Comparison of ENCODE assay signal across 8 mouse cellular contexts in the genomic region with DNA sequence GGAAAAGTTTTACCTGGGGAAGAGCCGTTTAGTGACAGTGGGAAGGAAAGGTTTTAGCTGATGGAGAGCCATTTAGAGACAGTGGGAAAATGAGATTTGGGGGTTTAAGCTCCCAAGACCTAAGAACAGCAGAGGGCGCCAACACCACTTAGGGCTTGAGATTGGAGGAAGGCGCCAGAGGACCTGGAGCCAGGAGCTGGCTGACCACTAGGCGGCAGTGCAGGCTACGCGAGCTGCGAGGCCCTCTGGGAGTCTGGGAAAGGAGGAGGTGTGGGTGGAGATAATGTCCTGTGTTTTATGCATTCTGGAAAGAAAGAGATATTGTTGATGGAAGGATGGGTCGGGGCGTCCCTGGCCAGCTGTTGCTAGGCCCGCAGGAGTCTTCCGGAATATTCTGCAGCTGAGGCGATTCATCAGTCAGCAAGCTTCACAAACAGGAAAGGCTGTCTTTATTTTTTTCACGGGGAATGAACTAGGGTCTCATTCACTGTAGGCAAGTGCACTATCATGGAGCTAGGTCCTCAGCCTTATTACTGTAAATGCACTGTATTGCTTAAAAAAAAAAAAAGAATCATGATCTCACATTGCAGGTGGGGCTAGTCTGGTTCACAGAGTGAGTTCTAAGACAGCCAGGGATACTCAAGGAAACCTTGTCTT. TPM values are rescaled to one million over a fixed set of nuclear protein-coding genes. Genes with fewer than 3 reads are reported as not detected.
DNase-seq lines count a peak whose midpoint lies in the region; ATAC-seq and TF ChIP-seq lines count a peak whose summit lies in the region.

No protein-coding gene starts in this region.

- peak; percentile 100 for TF ChIP-seq CTCF in bone marrow, adult 2 months (IDR thresholded peaks at IDR 0.05; ENCODE audit: control insufficient read depth, insufficient read depth, low read length)

- no peak overlapping the region for H3K27ac ChIP-seq in bone marrow, adult 2 months (ENCODE audit: control insufficient read depth, insufficient read depth, low read depth, low read length, poor library complexity)
- H3K27ac ChIP-seq in embryonic facial prominence, embryonic 15.5 days (replicated peaks) = no peak overlapping the region
- no peak overlapping the region for H3K27ac ChIP-seq in heart, embryonic 10.5 days
- no peak overlapping the region for H3K27ac ChIP-seq in kidney, embryonic 14.5 days (ENCODE audit: low read depth, low read length)
- H3K27ac ChIP-seq in limb, embryonic 15.5 days = no peak overlapping the region

- no peak overlapping the region for H3K4me3 ChIP-seq in bone marrow, adult 2 months (replicated peaks; ENCODE audit: control insufficient read depth, low read depth, low read length)
- no peak overlapping the region; the same call in 1 of the 2 replicates for H3K4me3 ChIP-seq in embryonic facial prominence, embryonic 15.5 days (replicated peaks)
- H3K4me3 ChIP-seq in heart, embryonic 10.5 days = peak overlapping the region; percentile 22; the same call in 1 of the 2 replicates
- no peak overlapping the region for H3K4me3 ChIP-seq in kidney, embryonic 14.5 days (ENCODE audit: low read length)
- peak overlapping the region; percentile 14; the same call in 1 of the 2 replicates for H3K4me3 ChIP-seq in limb, embryonic 15.5 days

- ATAC-seq in embryonic facial prominence, embryonic 15.5 days (ENCODE audit: insufficient number of reproducible peaks, low FRiP score, low TSS enrichment, low read depth) = 0 out of 2 replicates have a peak, but pooled peaks have one; percentile 85
- ATAC-seq in kidney, embryonic 14.5 days (ENCODE audit: low FRiP score, low TSS enrichment) = peak; percentile 85
- peak; percentile 77; the same call in 1 of the 2 replicates for ATAC-seq in limb, embryonic 15.5 days (ENCODE audit: insufficient number of reproducible peaks, low FRiP score, low TSS enrichment, low read depth)

- 4% methylated on average over 13 of the region's 13 CpGs for WGBS in bone marrow, adult 2 months
- 5% methylated on average over 13 of the region's 13 CpGs for WGBS in embryonic facial prominence, embryonic 15.5 days
- 8% methylated on average over 13 of the region's 13 CpGs for whole genome bisulfite sequencing in heart, embryonic 10.5 days
- 5% methylated on average over 13 of the region's 13 CpGs for WGBS in kidney, embryonic 14.5 days
- 6% methylated on average over 13 of the region's 13 CpGs for whole genome bisulfite sequencing in limb, embryonic 15.5 days

- H3K9me3 ChIP-seq in embryonic facial prominence, embryonic 15.5 days (replicated peaks) = no peaks in the 10 kb centered on the region
- no peaks in the 10 kb centered on the region for H3K9me3 ChIP-seq in heart, embryonic 10.5 days
- no peaks in the 10 kb centered on the region for H3K9me3 ChIP-seq in kidney, embryonic 14.5 days (ENCODE audit: control insufficient read depth, low read length)
- no peaks in the 10 kb centered on the region for H3K9me3 ChIP-seq in limb, embryonic 15.5 days

- no peaks in the 10 kb centered on the region for H3K27me3 ChIP-seq in embryonic facial prominence, embryonic 15.5 days
- H3K27me3 ChIP-seq in heart, embryonic 10.5 days (ENCODE audit: insufficient read depth, poor library complexity, severe bottlenecking) = peaks cover under 1% of the 10 kb centered on the region
- H3K27me3 ChIP-seq in kidney, embryonic 14.5 days (ENCODE audit: control insufficient read depth, insufficient read depth, low read length) = no peaks in the 10 kb centered on the region
- H3K27me3 ChIP-seq in limb, embryonic 15.5 days = no peaks in the 10 kb centered on the region

- H3K9ac ChIP-seq in embryonic facial prominence, embryonic 15.5 days = no peak overlapping the region
- no peak overlapping the region for H3K9ac ChIP-seq in kidney, embryonic 14.5 days (ENCODE audit: low read depth, low read length)
- no peak overlapping the region for H3K9ac ChIP-seq in limb, embryonic 15.5 days

- no peaks in the 10 kb centered on the region for H3K36me3 ChIP-seq in embryonic facial prominence, embryonic 15.5 days
- 0 out of 2 replicates have a peak, but pooled peaks cover 2% of the 10 kb centered on the region for H3K36me3 ChIP-seq in heart, embryonic 10.5 days
- no peaks in the 10 kb centered on the region for H3K36me3 ChIP-seq in kidney, embryonic 14.5 days (ENCODE audit: control insufficient read depth, insufficient read depth, low read length)
- H3K36me3 ChIP-seq in limb, embryonic 15.5 days = 0 out of 2 replicates have a peak, but pooled peaks cover 4% of the 10 kb centered on the region

- H3K4me1 ChIP-seq in bone marrow, adult 2 months (ENCODE audit: control insufficient read depth, insufficient read depth, low read length) = peaks cover 1% of the 10 kb centered on the region
- H3K4me1 ChIP-seq in embryonic facial prominence, embryonic 15.5 days = peaks cover 3% of the 10 kb centered on the region; the same call in 1 of the 2 replicates
- H3K4me1 ChIP-seq in heart, embryonic 10.5 days = no peaks in the 10 kb centered on the region
- no peaks in the 10 kb centered on the region for H3K4me1 ChIP-seq in kidney, embryonic 14.5 days (ENCODE audit: control insufficient read depth, insufficient read depth, low read length)
- H3K4me1 ChIP-seq in limb, embryonic 15.5 days = peaks cover 4% of the 10 kb centered on the region; the same call in 1 of the 2 replicates

- peak; percentile 52; the same call in 1 of the 2 replicates for TF ChIP-seq POLR2A in bone marrow, adult 2 months (IDR thresholded peaks at IDR 0.05; ENCODE audit: borderline replicate concordance, control insufficient read depth, low read depth, low read length)

- DNase-seq in A20 (ENCODE audit: low read depth, low spot score) = peak; percentile 87
- DNase-seq in heart, embryonic 10.5 days (ENCODE audit: low spot score) = peak; percentile 94
- peak; percentile 68 to 85 for DNase-seq in monocyte, adult 2 months (ENCODE audit: low read depth in 1 of 2, low spot score in 2 of 2)
- peak; percentile 82 to 92 for DNase-seq in spleen, postnatal 14 days (ENCODE audit: low spot score in 2 of 2)

- H3K4me2 ChIP-seq in embryonic facial prominence, embryonic 15.5 days (replicated peaks) = peak overlapping the region; percentile 39
- H3K4me2 ChIP-seq in kidney, embryonic 14.5 days (replicated peaks; ENCODE audit: low read depth, low read length) = no peak overlapping the region
- peak overlapping the region; percentile 40 for H3K4me2 ChIP-seq in limb, embryonic 15.5 days

RNA-seq across cellular contexts. Expression of gene Phldb3, which starts 9.5 kb away (rescaled TPM):
- 7.2 and 8.2 TPM in 2 replicates for polyA plus RNA-seq in bone marrow, adult 2 months (2011; ENCODE audit: insufficient read depth, insufficient read length, low replicate concordance, missing spikeins)
- 1.1 and 1.4 TPM in 2 replicates for polyA plus RNA-seq in embryonic facial prominence, embryonic 15.5 days (2015; fragmentation: Nextera tagmentation; extraction: Ambion mirVana)
- not detected in 2 replicates for polyA plus RNA-seq in heart, embryonic 10.5 days (2016; fragmentation: Nextera tagmentation; extraction: Ambion mirVana)
- 0.24 and 0.32 TPM in 2 replicates for polyA plus RNA-seq in kidney, embryonic 14.5 days (2014; fragmentation: Nextera tagmentation; extraction: Ambion mirVana)
- polyA plus RNA-seq in limb, embryonic 15.5 days (2015; fragmentation: Nextera tagmentation; extraction: Ambion mirVana) = 1.4 and 1.7 TPM in 2 replicates

RNA-seq across cellular contexts. Expression of gene Zfp575, which starts 13.6 kb away (rescaled TPM):
- not detected in 2 replicates for polyA plus RNA-seq in bone marrow, adult 2 months (2011; ENCODE audit: insufficient read depth, insufficient read length, low replicate concordance, missing spikeins)
- polyA plus RNA-seq in embryonic facial prominence, embryonic 15.5 days (2015; fragmentation: Nextera tagmentation; extraction: Ambion mirVana) = 6.9 and 7.9 TPM in 2 replicates
- polyA plus RNA-seq in heart, embryonic 10.5 days (2016; fragmentation: Nextera tagmentation; extraction: Ambion mirVana) = 0.60 and 1.3 TPM in 2 replicates
- 2.5 and 3.0 TPM in 2 replicates for polyA plus RNA-seq in kidney, embryonic 14.5 days (2014; fragmentation: Nextera tagmentation; extraction: Ambion mirVana)
- 5.2 and 6.4 TPM in 2 replicates for polyA plus RNA-seq in limb, embryonic 15.5 days (2015; fragmentation: Nextera tagmentation; extraction: Ambion mirVana)

RNA-seq across cellular contexts. Expression of gene Ethe1, which starts 13.7 kb away (rescaled TPM):
- polyA plus RNA-seq in bone marrow, adult 2 months (2011; ENCODE audit: insufficient read depth, insufficient read length, low replicate concordance, missing spikeins) = 15.8 and 25.9 TPM in 2 replicates
- polyA plus RNA-seq in embryonic facial prominence, embryonic 15.5 days (2015; fragmentation: Nextera tagmentation; extraction: Ambion mirVana) = 27.3 and 27.8 TPM in 2 replicates
- polyA plus RNA-seq in heart, embryonic 10.5 days (2016; fragmentation: Nextera tagmentation; extraction: Ambion mirVana) = 20.0 and 20.7 TPM in 2 replicates
- polyA plus RNA-seq in kidney, embryonic 14.5 days (2014; fragmentation: Nextera tagmentation; extraction: Ambion mirVana) = 51.8 and 53.6 TPM in 2 replicates
- polyA plus RNA-seq in limb, embryonic 15.5 days (2015; fragmentation: Nextera tagmentation; extraction: Ambion mirVana) = 28.0 and 28.7 TPM in 2 replicates

RNA-seq across cellular contexts. Expression of gene Lypd3, which starts 35.3 kb away (rescaled TPM):
- not detected in 2 replicates for polyA plus RNA-seq in bone marrow, adult 2 months (2011; ENCODE audit: insufficient read depth, insufficient read length, low replicate concordance, missing spikeins)
- 94.6 and 109 TPM in 2 replicates for polyA plus RNA-seq in embryonic facial prominence, embryonic 15.5 days (2015; fragmentation: Nextera tagmentation; extraction: Ambion mirVana)
- polyA plus RNA-seq in heart, embryonic 10.5 days (2016; fragmentation: Nextera tagmentation; extraction: Ambion mirVana) = 0.18 and 0.22 TPM in 2 replicates
- polyA plus RNA-seq in kidney, embryonic 14.5 days (2014; fragmentation: Nextera tagmentation; extraction: Ambion mirVana) = 0.27 and 0.76 TPM in 2 replicates
- polyA plus RNA-seq in limb, embryonic 15.5 days (2015; fragmentation: Nextera tagmentation; extraction: Ambion mirVana) = 125 and 128 TPM in 2 replicates

RNA-seq across cellular contexts. Expression of gene Xrcc1, which starts 55.0 kb away (rescaled TPM):
- polyA plus RNA-seq in bone marrow, adult 2 months (2011; ENCODE audit: insufficient read depth, insufficient read length, low replicate concordance, missing spikeins) = 67.2 and 129 TPM in 2 replicates
- 122 and 127 TPM in 2 replicates for polyA plus RNA-seq in embryonic facial prominence, embryonic 15.5 days (2015; fragmentation: Nextera tagmentation; extraction: Ambion mirVana)
- polyA plus RNA-seq in heart, embryonic 10.5 days (2016; fragmentation: Nextera tagmentation; extraction: Ambion mirVana) = 103 and 106 TPM in 2 replicates
- polyA plus RNA-seq in kidney, embryonic 14.5 days (2014; fragmentation: Nextera tagmentation; extraction: Ambion mirVana) = 109 and 136 TPM in 2 replicates
- 110 and 125 TPM in 2 replicates for polyA plus RNA-seq in limb, embryonic 15.5 days (2015; fragmentation: Nextera tagmentation; extraction: Ambion mirVana)

Comparison
In these comparisons a context has a peak if more than half of its experiments do, and no peak if none do; other contexts are left out.
1. H3K4me3 ChIP-seq: peak in heart, embryonic 10.5 days (single experiment) and limb, embryonic 15.5 days (single experiment); none in bone marrow, adult 2 months (single experiment), embryonic facial prominence, embryonic 15.5 days (single experiment) and kidney, embryonic 14.5 days (single experiment).
2. Peak in every context shown above with its lines, with median percentiles within 50 percentile points of each other: DNase-seq and ATAC-seq.